Mouse (Mus musculus): ENCODE data around the gene Cecr2. TPM values are rescaled to one million over a fixed set of nuclear protein-coding genes. Genes with fewer than 3 reads are reported as not detected.

Cecr2 gene
- polyA plus RNA-seq, 1 experiment from 2014 or later: 14.3 TPM

GRCm38 (mm10) chr6:120784351-120784750 is 118.2 kb downstream of the Cecr2 start:
- H3K9me3 ChIP-seq: no peaks in the 10 kb centered on the region
- peak overlapping the region; percentile 9; the same call in 1 of the 2 replicates for H3K27ac ChIP-seq
- 0 out of 2 replicates have a peak, but pooled peaks cover 3% of the 10 kb centered on the region for H3K36me3 ChIP-seq
- no peak overlapping the region for H3K4me3 ChIP-seq
- no peaks in the 10 kb centered on the region for H3K27me3 ChIP-seq (ENCODE audit: insufficient read depth, poor library complexity, severe bottlenecking)
- DNase-seq (ENCODE audit: low spot score): peak; percentile 21
- WGBS: 68% methylated on average over 7 of the region's 7 CpGs
- peaks cover 18% of the 10 kb centered on the region; the same call in 1 of the 2 replicates for H3K4me1 ChIP-seq (replicated peaks)

DNA sequence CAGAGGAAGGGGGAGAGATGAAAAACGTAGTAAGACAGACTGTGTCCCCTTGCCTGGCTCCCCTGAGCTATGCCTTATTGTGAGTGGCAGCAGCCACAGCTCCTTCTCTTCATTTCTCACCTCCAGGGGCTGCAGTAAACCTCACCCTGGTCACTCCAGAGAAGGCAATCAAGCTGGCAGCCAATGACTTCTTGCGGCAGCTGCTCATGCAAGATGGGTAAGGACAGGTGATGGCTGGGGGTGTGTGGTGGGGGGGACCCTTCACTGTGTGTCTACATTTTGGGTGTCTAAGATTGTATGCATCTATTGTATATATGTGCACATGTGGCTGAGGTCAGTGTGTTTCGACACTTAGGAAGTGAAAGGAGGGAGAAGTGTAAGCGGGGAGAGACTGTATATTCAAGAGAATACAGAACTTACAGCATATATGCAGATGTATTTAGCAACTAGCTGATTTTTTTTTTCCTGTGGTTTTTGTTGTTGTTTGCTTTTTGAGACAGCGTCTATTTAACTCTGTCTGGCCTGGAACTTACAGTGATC is 122.0 kb downstream of the Cecr2 start:
- Histone ChIP-seq H3K4me3 (no peak overlapping the region), H3K4me1 (replicated peaks) (peaks cover 18% of the 10 kb centered on the region; the same call in 1 of the 2 replicates), H3K27ac (no peak overlapping the region), H3K27me3 (ENCODE audit: insufficient read depth, poor library complexity, severe bottlenecking) (no peaks in the 10 kb centered on the region), H3K36me3 (peaks cover 28% of the 10 kb centered on the region), H3K9me3 (no peaks in the 10 kb centered on the region)
- 83% methylated on average over 5 of the region's 5 CpGs for WGBS
- DNase-seq (ENCODE audit: low spot score): no peak

DNA sequence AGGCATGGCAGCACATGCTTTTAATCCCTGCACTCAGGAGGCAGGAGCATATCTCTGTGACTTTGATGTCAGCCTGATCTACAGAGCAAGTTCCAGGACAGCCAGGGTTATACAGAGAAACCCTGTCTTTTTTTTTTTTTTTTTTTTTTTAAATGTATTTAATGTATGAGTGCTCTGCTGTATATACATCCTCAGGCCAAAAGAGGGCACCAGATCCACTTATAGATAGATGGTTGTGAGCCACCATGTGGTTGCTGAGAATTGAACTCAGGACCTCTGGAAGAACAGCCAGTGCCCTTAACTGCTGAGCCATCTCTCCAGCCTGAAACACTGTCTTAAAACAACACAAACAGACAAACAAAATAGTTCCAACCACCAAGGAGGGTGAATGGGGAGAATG is 122.7 kb downstream of the Cecr2 start:
- DNase-seq (ENCODE audit: low spot score): no peak
- H3K4me3 ChIP-seq: no peak overlapping the region
- H3K9me3 ChIP-seq: no peaks in the 10 kb centered on the region
- peaks cover 36% of the 10 kb centered on the region for H3K36me3 ChIP-seq
- H3K27ac ChIP-seq: no peak overlapping the region
- H3K4me1 ChIP-seq (replicated peaks): peaks cover 18% of the 10 kb centered on the region; the same call in 1 of the 2 replicates
- H3K27me3 ChIP-seq (ENCODE audit: insufficient read depth, poor library complexity, severe bottlenecking): no peaks in the 10 kb centered on the region

DNA sequence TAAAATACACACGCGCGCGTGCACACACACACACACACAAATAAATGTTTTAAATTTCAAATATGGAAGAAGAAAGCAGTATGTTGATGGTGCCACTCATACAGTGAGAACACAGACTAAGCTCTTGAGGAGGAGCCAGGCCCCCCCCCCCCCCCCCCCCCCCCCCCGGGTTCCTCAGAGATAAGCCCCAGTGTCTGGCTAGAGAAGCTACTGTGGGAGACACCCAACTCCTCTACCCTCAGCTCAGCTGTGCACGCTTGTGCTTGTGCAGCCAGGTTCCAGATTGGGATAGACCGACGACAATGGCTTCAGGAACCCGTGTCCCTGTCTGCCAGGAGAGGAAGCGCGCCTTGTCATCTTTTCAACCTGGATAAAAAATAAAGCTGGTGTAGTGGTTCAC is 124.0 kb downstream of the Cecr2 start:
- Histone ChIP-seq H3K9me3 (no peaks in the 10 kb centered on the region), H3K4me3 (no peak overlapping the region), H3K27me3 (ENCODE audit: insufficient read depth, poor library complexity, severe bottlenecking) (no peaks in the 10 kb centered on the region), H3K4me1 (replicated peaks) (peaks cover 11% of the 10 kb centered on the region; the same call in 1 of the 2 replicates), H3K27ac (no peak overlapping the region), H3K36me3 (peaks cover 48% of the 10 kb centered on the region)
- no peak for DNase-seq (ENCODE audit: low spot score)
- 91% methylated on average over 11 of the region's 11 CpGs for WGBS

DNA sequence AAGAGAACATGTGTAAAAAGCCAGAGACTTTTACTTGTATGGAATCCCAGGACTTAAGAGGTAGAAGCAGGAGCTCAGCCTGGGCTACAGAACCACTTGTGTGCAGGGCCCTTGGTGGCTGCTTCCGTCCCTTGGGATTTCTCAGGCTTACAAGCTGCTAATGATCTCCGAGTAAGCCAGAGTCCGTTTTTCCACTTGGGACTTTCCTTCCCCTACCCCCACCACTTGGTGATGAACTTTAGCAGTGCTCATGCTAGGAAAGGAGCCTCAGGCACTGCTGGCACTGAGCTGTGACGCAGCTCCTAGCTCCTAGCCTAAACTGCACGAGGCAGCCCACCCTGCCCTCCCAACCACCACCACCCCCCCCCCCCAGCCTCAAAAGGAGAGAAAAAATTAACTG is 124.5 kb downstream of the Cecr2 start:
- Histone ChIP-seq H3K4me3 (no peak overlapping the region), H3K27ac (no peak overlapping the region), H3K36me3 (peaks cover 54% of the 10 kb centered on the region)

GRCm38 (mm10) chr6:120792947-120793346 is 126.8 kb downstream of the Cecr2 start:
- Histone ChIP-seq H3K9me3 (no peaks in the 10 kb centered on the region), H3K27me3 (ENCODE audit: insufficient read depth, poor library complexity, severe bottlenecking) (no peaks in the 10 kb centered on the region), H3K4me1 (replicated peaks) (no peaks in the 10 kb centered on the region), H3K4me3 (no peak overlapping the region), H3K27ac (no peak overlapping the region), H3K36me3 (peaks cover 76% of the 10 kb centered on the region)
- 90% methylated on average over 8 of the region's 8 CpGs for WGBS
- DNase-seq (ENCODE audit: low spot score): no peak

More for the DNA sequence above, 124.5 kb downstream of the Cecr2 start:
- H3K4me1 ChIP-seq (replicated peaks): peaks cover 5% of the 10 kb centered on the region; the same call in 1 of the 2 replicates
- no peak for DNase-seq (ENCODE audit: low spot score)
- no peaks in the 10 kb centered on the region for H3K9me3 ChIP-seq
- no peaks in the 10 kb centered on the region for H3K27me3 ChIP-seq (ENCODE audit: insufficient read depth, poor library complexity, severe bottlenecking)
- 79% methylated on average over 5 of the region's 5 CpGs for WGBS

GRCm38 (mm10) chr6:120795422-120796086 is 129.4 kb downstream of the Cecr2 start:
- WGBS: 88% methylated on average over 5 of the region's 5 CpGs
- DNase-seq (ENCODE audit: low spot score): no peak
- peaks cover 95% of the 10 kb centered on the region for H3K36me3 ChIP-seq
- H3K9me3 ChIP-seq: no peaks in the 10 kb centered on the region
- no peaks in the 10 kb centered on the region for H3K4me1 ChIP-seq (replicated peaks)
- H3K4me3 ChIP-seq: no peak overlapping the region
- H3K27ac ChIP-seq: no peak overlapping the region
- no peaks in the 10 kb centered on the region for H3K27me3 ChIP-seq (ENCODE audit: insufficient read depth, poor library complexity, severe bottlenecking)

- H3K4me1 ChIP-seq (replicated peaks): no peaks in the 10 kb centered on the region
- no peaks in the 10 kb centered on the region for H3K9me3 ChIP-seq
- no peaks in the 10 kb centered on the region for H3K27me3 ChIP-seq (ENCODE audit: insufficient read depth, poor library complexity, severe bottlenecking)
- H3K36me3 ChIP-seq: peaks cover 100% of the 10 kb centered on the region
- no peak overlapping the region for H3K4me3 ChIP-seq
- H3K27ac ChIP-seq: no peak overlapping the region
- no peak for DNase-seq (ENCODE audit: low spot score)
- WGBS: 83% methylated on average over 2 of the region's 2 CpGs
These were observed 129.9 kb downstream of the Cecr2 start for GRCm38 (mm10) chr6:120796111-120796510.

GRCm38 (mm10) chr6:120798019-120798418 is 131.8 kb downstream of the Cecr2 start:
- WGBS: 90% methylated on average over 7 of the region's 7 CpGs
- H3K27me3 ChIP-seq (ENCODE audit: insufficient read depth, poor library complexity, severe bottlenecking): no peaks in the 10 kb centered on the region
- H3K4me1 ChIP-seq (replicated peaks): no peaks in the 10 kb centered on the region
- H3K36me3 ChIP-seq: peaks cover 100% of the 10 kb centered on the region
- no peak for DNase-seq (ENCODE audit: low spot score)
- H3K27ac ChIP-seq: no peak overlapping the region
- no peaks in the 10 kb centered on the region for H3K9me3 ChIP-seq
- H3K4me3 ChIP-seq: no peak overlapping the region

DNA sequence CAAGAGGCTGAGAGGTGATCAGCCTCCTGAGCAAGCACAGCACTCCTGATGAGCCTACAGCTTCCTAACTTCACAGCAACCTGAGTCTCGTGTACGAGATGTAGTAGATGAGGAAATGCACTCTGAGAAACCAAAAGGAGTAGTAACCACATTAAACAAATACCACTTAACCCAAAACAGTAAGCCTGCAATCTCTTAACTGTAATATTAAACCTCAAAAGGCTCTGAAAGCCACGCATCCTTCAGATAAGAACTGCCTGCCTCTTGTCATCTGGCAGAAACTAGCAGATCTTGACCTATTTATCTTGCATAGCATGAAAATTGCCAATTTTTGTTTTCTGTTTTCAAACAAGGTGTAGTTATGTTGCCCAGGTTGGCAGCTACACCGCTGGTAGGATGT is 132.7 kb downstream of the Cecr2 start:
- Histone ChIP-seq H3K27ac (no peak overlapping the region), H3K36me3 (peaks cover 100% of the 10 kb centered on the region), H3K4me1 (replicated peaks) (no peaks in the 10 kb centered on the region), H3K9me3 (no peaks in the 10 kb centered on the region), H3K27me3 (ENCODE audit: insufficient read depth, poor library complexity, severe bottlenecking) (no peaks in the 10 kb centered on the region), H3K4me3 (no peak overlapping the region)
- 94% methylated on average over 4 of the region's 4 CpGs for WGBS
- no peak for DNase-seq (ENCODE audit: low spot score)

GRCm38 (mm10) chr6:120799581-120800041 is 133.4 kb downstream of the Cecr2 start:
- no peak for DNase-seq (ENCODE audit: low spot score)
- WGBS: 89% methylated on average over 4 of the region's 4 CpGs
- Histone ChIP-seq H3K36me3 (peaks cover 100% of the 10 kb centered on the region), H3K9me3 (no peaks in the 10 kb centered on the region), H3K27ac (no peak overlapping the region), H3K27me3 (ENCODE audit: insufficient read depth, poor library complexity, severe bottlenecking) (no peaks in the 10 kb centered on the region), H3K4me1 (replicated peaks) (no peaks in the 10 kb centered on the region), H3K4me3 (no peak overlapping the region)

DNA sequence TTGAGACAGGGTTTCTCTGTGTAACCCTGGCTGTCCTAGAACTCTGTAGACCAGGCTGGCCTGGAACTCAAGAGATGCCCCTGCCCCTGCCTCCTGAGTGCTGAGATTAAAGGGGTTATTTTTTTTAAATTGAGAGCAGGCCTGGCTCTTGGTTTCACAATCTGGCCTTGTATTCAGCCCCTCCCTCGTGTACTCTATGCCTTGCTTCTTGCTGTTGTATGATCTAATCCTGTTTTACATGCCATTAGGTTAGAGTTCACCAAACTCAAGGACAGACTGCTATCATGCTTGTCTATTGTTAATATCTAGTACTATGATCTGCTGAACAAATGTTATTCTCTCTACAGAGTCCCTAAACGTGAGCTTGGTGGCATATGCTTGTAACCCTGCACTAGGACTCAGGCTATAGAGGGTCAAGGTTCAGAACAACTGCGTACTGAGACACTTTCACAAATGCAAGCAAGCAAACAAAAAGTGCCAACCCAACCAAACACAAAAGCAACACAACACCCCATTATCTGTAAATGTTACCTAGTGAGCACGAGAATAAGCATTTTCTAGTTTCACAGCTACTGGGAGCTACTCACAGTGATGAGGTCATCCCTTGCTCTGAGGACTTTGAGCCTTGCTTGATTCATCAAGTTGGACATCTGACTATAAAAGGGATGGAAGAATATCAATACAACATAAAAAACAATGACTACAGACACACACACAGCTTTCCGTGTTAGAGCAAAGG is 141.0 kb downstream of the Cecr2 start:
- no peaks in the 10 kb centered on the region for H3K4me1 ChIP-seq (replicated peaks)
- 92% methylated on average over 5 of the region's 5 CpGs for WGBS
- DNase-seq (ENCODE audit: low spot score): no peak
- no peak overlapping the region for H3K27ac ChIP-seq
- no peaks in the 10 kb centered on the region for H3K9me3 ChIP-seq
- H3K36me3 ChIP-seq: peaks cover 99% of the 10 kb centered on the region
- no peak overlapping the region for H3K4me3 ChIP-seq
- no peaks in the 10 kb centered on the region for H3K27me3 ChIP-seq (ENCODE audit: insufficient read depth, poor library complexity, severe bottlenecking)

DNA sequence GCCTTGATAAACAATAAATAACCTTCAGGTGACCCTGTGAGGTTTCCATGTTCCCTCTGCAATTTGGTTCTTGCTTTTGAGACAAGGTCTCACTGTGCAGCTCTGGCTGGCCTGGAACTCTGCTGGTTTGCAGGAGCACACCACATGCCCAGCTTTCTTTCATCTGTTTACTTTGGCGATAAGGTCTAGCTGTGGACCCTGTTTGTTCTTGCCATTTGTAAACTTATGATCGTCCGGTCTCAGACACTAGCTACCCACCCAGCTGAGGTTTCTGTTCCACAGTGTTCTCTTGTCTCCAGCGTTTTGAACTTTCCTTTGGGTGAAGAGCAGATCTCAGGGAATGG is 141.5 kb downstream of the Cecr2 start:
- H3K4me1 ChIP-seq (replicated peaks): no peaks in the 10 kb centered on the region
- peaks cover 96% of the 10 kb centered on the region for H3K36me3 ChIP-seq
- DNase-seq (ENCODE audit: low spot score): no peak
- no peaks in the 10 kb centered on the region for H3K9me3 ChIP-seq
- WGBS: 98% methylated on average over 4 of the region's 4 CpGs
- no peak overlapping the region for H3K27ac ChIP-seq
- H3K27me3 ChIP-seq (ENCODE audit: insufficient read depth, poor library complexity, severe bottlenecking): no peaks in the 10 kb centered on the region
- no peak overlapping the region for H3K4me3 ChIP-seq
